Mouse (Mus musculus) lung, embryonic 15.5 days (tissue): ENCODE data around the gene Ldlrad3. TPM values are rescaled to one million over a fixed set of nuclear protein-coding genes. Genes with fewer than 3 reads are reported as not detected.

Source experiments
- ATAC-seq: fragments of 200-750 bp; cut with Nextera tagmentation; 2 replicates; pipeline ENCODE4 v1.8.0; 2017; ENCODE audit warnings: moderate number of reproducible peaks, borderline replicate concordance; ENCODE audit not compliant: low FRiP score, low TSS enrichment; ENCODE audit errors: extremely low read depth
- H3K27ac ChIP-seq: fragments of 300-500 bp; sonication (generic); 2 replicates; pipeline ENCODE4 v1.5.1; 2015; ENCODE audit warnings: moderate library complexity, mild to moderate bottlenecking, inconsistent platforms
- H3K27me3 ChIP-seq: fragments of 300-500 bp; sonication (generic); 2 replicates; pipeline ENCODE4 v1.6.1; 2015; ENCODE audit warnings: inconsistent platforms
- H3K36me3 ChIP-seq: fragments of 300-500 bp; sonication (generic); 2 replicates; pipeline ENCODE4 v1.6.1; 2015; ENCODE audit warnings: inconsistent platforms
- H3K4me1 ChIP-seq: fragments of 300-500 bp; sonication (generic); 2 replicates; pipeline ENCODE4 v1.6.1; 2015; ENCODE audit warnings: inconsistent platforms
- H3K4me2 ChIP-seq: fragments of 300-500 bp; sonication (generic); 2 replicates; pipeline ENCODE4 v1.6.1; 2015; ENCODE audit warnings: inconsistent platforms, mild to moderate bottlenecking, moderate library complexity
- H3K4me3 ChIP-seq: fragments of 300-500 bp; sonication (generic); 2 replicates; pipeline ENCODE4 v1.5.1; 2015; ENCODE audit warnings: mild to moderate bottlenecking, inconsistent platforms
- H3K9ac ChIP-seq: fragments of 300-500 bp; sonication (generic); 2 replicates; pipeline ENCODE4 v1.6.1; 2015; ENCODE audit warnings: inconsistent platforms
- H3K9me3 ChIP-seq: fragments of 300-500 bp; sonication (generic); 2 replicates; pipeline ENCODE4 v1.6.1; 2016; ENCODE audit warnings: inconsistent platforms
- WGBS: fragments of 180-500 bp; shearing (Covaris S2); methylation state at CpG from one replicate; pipeline ENCODE4 v1.1.7; 2015; 5-methylcytosine and 5-hydroxymethylcytosine counted together
- polyA plus RNA-seq: library from polyadenylated mRNA; unstranded; fragments of >200 nt; fragmentation: Nextera tagmentation; extraction: Ambion mirVana; gene quantifications from 2 replicates; pipeline ENCODE4 v1.2.1, GENCODE M21; 2015

Ldlrad3 gene
- polyA plus RNA-seq, 1 experiment from 2014 or later: 48.5 TPM

DNA sequence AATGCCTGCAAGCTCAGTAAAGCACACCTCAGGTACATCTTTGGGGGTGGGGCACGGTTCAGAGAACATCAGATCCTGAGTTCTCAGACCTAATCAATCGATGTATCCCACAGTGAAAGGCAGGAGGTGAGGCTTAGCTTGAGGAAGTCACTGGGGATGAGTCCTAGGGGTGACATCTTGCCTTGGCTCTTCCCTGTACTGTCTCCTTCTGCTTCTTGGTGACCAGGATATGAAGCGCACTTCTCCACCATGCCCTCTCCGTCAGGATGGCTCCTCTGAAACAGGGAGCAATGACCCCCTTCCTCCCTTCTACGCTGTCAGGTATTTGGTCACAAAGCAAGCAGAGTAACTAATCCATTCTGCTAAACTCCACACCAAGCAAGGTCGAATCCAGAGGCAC lies 79.5 kb downstream of the Ldlrad3 start:
- no peak for ATAC-seq
- no peak overlapping the region for H3K9ac ChIP-seq
- H3K9me3 ChIP-seq: no peaks in the 10 kb centered on the region
- H3K4me1 ChIP-seq: peaks cover 17% of the 10 kb centered on the region
- peaks cover 9% of the 10 kb centered on the region; the same call in 1 of the 2 replicates for H3K36me3 ChIP-seq
- no peak overlapping the region for H3K4me3 ChIP-seq
- H3K4me2 ChIP-seq: no peak overlapping the region
- no peaks in the 10 kb centered on the region for H3K27me3 ChIP-seq
- 88% methylated on average over 6 of the region's 6 CpGs for WGBS
- H3K27ac ChIP-seq: no peak overlapping the region

DNA sequence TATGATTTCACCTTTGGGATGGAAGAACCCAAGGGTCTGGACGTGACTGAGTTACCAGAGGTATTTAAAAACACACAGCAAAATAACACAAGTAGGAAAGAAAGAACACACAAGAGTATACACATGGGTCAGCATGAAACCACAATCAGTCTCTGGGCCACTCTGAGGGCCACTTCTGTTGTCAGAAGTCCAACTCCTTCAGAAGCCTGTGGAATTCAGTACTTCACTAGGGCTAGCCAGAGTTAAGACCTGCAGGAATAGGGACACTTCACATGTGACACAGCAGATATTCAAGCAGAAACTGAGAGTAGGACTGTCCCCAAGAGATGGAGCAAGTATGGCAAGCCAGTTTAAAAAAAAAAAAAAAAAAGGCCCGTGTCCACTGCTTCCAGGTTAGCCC lies 80.7 kb downstream of the Ldlrad3 start:
- H3K4me2 ChIP-seq: no peak overlapping the region
- no peak overlapping the region for H3K4me3 ChIP-seq
- ATAC-seq: no peak
- WGBS: 79% methylated on average over 2 of the region's 2 CpGs
- peaks cover 9% of the 10 kb centered on the region; the same call in 1 of the 2 replicates for H3K36me3 ChIP-seq
- no peaks in the 10 kb centered on the region for H3K9me3 ChIP-seq
- peak overlapping the region; percentile 13; the same call in 1 of the 2 replicates for H3K27ac ChIP-seq
- no peaks in the 10 kb centered on the region for H3K27me3 ChIP-seq
- H3K4me1 ChIP-seq: peaks cover 24% of the 10 kb centered on the region
- H3K9ac ChIP-seq: no peak overlapping the region

DNA sequence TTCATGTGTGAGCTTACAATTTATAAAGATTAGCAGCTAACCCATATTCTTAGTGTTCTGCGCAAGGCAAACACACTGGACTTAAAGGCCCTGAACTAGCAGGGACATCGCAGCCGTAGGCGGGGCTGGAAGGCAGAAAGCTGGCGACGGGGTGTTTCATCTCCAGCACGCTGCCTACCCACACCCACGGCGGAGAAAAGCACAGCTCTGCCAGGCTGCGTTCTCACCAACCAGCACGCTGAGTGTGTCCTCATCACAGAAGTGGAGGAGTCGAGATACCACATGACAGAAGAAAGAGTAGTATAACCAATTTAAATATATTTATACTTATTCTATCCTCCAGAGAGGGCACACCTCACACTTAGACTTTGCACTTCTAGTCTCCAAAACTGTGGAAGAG lies 82.2 kb downstream of the Ldlrad3 start:
- Histone ChIP-seq H3K36me3 (0 out of 2 replicates have a peak, but pooled peaks cover 2% of the 10 kb centered on the region), H3K4me2 (no peak overlapping the region), H3K9ac (no peak overlapping the region), H3K27me3 (no peaks in the 10 kb centered on the region), H3K9me3 (no peaks in the 10 kb centered on the region), H3K27ac (no peak overlapping the region), H3K4me3 (no peak overlapping the region), H3K4me1 (peaks cover 38% of the 10 kb centered on the region)
- WGBS: 83% methylated on average over 12 of the region's 12 CpGs
- ATAC-seq: no peak

DNA sequence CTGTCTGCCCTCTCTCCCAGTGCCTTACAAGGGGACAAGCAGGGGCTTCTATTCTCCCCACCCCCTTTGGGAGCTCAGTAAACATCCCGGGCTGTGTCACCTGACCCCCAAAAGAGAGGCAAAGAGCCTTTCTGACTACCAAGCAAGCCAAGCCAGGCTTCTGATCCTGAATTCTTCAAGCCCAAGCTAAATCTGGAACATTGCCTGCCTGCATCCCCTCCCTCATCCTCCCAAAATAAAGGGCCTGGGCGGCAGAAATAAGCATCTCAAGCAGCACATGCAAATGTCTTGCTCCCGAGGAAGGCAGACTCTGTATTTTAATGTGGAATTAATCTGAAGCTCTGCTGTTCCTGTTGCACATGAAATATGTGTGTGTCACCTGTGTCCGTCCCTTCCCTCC lies 85.7 kb downstream of the Ldlrad3 start:
- peaks cover 31% of the 10 kb centered on the region for H3K4me1 ChIP-seq
- H3K27ac ChIP-seq: peak overlapping the region; percentile 84
- no peak overlapping the region for H3K9ac ChIP-seq
- H3K9me3 ChIP-seq: no peaks in the 10 kb centered on the region
- H3K27me3 ChIP-seq: no peaks in the 10 kb centered on the region
- no peaks in the 10 kb centered on the region for H3K36me3 ChIP-seq
- no peak overlapping the region for H3K4me3 ChIP-seq
- no peak overlapping the region for H3K4me2 ChIP-seq
- no peak for ATAC-seq
- 39% methylated on average over 4 of the region's 4 CpGs for WGBS

DNA sequence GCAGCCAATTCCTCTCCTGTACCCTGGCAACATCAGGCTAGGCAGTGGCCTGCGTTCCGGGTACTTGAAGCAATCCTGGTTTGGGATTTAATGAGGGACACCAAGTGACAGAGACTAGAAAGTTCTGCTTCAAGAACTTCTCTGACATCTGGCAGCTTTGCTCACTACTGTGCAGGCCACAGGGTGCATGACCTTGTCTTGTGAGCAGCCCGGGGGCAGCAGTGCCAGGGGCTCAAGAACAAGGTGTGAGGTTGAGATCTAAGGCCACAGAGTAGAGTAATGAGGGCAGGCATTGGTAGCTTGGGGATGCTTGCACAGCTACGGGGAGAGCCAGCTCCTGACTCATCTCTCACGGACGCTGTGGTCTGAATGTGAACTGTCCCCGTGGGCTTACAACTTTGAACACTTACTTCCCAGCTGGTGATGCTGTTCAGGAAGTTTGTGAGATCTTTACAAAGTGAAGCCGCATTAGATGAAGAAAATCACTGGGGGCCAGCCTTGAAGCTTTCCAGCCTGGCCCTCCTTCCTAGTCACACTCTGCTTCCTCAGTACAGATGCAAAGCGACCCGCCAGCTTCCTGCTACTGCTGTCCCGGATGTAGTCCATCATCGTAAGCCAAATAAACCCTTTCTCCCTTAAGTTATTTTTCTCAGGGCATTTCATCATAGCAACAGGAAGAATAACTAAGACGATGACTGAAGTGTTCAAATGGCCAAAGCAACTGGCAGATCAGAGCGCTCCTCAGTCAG lies 86.3 kb downstream of the Ldlrad3 start:
- peaks cover 31% of the 10 kb centered on the region for H3K4me1 ChIP-seq
- peak; percentile 51 for ATAC-seq
- H3K27ac ChIP-seq: peak overlapping the region; percentile 84
- H3K4me3 ChIP-seq: no peak overlapping the region
- 0 out of 2 replicates have a peak overlapping the region, but pooled peaks have one; percentile 3 for H3K4me2 ChIP-seq
- 41% methylated on average over 14 of the region's 14 CpGs for WGBS
- no peaks in the 10 kb centered on the region for H3K36me3 ChIP-seq
- no peaks in the 10 kb centered on the region for H3K9me3 ChIP-seq
- H3K9ac ChIP-seq: no peak overlapping the region
- no peaks in the 10 kb centered on the region for H3K27me3 ChIP-seq

DNA sequence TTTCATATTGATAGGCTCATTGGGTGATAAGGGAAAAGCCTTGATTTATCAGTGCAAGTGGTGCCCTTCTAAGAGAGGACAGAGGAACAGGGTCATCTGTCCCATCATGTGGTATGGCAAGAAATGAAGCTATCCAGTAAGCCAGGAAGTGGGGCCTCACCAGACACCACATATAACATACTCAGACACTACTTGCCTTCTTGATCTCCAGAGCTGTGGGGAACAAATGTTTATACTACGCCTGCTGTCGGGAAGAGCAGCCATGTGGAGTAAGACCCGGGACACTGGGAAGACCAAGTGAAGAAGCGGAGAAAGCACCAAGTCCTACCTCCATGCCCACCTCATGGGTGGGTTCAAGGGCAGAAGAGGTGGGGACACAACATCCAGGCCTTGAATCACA lies 86.9 kb downstream of the Ldlrad3 start:
- no peak overlapping the region for H3K4me3 ChIP-seq
- H3K36me3 ChIP-seq: no peaks in the 10 kb centered on the region
- H3K4me1 ChIP-seq: peaks cover 38% of the 10 kb centered on the region
- ATAC-seq: peak; percentile 68; the same call in 1 of the 2 replicates
- H3K27ac ChIP-seq: peak overlapping the region; percentile 84
- H3K4me2 ChIP-seq: 0 out of 2 replicates have a peak overlapping the region, but pooled peaks have one; percentile 3
- WGBS: 49% methylated on average over 4 of the region's 4 CpGs
- H3K9ac ChIP-seq: no peak overlapping the region
- no peaks in the 10 kb centered on the region for H3K27me3 ChIP-seq
- H3K9me3 ChIP-seq: no peaks in the 10 kb centered on the region

DNA sequence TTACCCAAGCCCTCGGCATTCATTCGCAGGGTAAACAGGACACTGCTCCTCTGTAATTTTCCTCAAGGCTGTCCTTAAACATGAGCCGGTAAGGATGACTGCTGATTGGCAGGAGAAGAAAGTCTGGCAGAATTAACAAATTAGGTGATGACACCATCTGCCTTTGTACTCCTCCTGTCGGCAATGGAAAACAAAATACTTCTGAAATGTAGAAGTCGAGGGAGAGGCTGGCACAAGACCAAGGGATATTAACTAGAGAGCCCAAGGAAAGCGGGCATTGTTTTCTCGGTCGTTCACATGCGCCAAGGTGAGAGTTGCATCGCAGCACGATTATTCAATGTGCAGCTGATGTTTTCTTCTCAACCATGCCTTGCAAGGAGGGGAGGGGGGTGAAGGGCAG lies 91.4 kb downstream of the Ldlrad3 start:
- Histone ChIP-seq H3K36me3 (no peaks in the 10 kb centered on the region), H3K9ac (no peak overlapping the region), H3K9me3 (no peaks in the 10 kb centered on the region), H3K4me3 (no peak overlapping the region), H3K4me1 (peaks cover 38% of the 10 kb centered on the region), H3K27ac (peak overlapping the region; percentile 65), H3K4me2 (no peak overlapping the region), H3K27me3 (no peaks in the 10 kb centered on the region)
- WGBS: 34% methylated on average over 11 of the region's 11 CpGs
- ATAC-seq: peak; percentile 33; the same call in 1 of the 2 replicates

DNA sequence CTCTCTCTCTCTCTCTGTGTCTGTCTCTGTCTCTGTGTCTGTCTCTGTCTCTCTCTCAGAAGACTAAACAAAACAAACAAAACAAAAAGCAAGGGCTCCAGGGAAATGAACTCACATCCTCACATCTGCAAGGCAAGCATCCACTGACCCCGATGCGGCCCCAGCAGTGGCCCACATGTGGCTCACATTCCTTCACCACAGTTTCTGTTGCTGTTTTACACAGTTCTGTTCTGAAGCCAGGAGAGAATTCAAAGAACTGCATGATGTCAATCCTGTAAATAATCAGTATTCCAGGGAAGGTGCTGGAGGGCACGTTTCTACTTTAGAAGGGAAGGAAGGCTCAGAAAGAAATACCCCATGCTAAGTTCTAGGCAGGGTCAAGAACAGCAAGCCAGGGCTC lies 91.9 kb downstream of the Ldlrad3 start:
- H3K9ac ChIP-seq: no peak overlapping the region
- H3K4me3 ChIP-seq: no peak overlapping the region
- peak overlapping the region; percentile 65 for H3K27ac ChIP-seq
- no peaks in the 10 kb centered on the region for H3K36me3 ChIP-seq
- H3K4me2 ChIP-seq: no peak overlapping the region
- no peaks in the 10 kb centered on the region for H3K27me3 ChIP-seq
- H3K9me3 ChIP-seq: no peaks in the 10 kb centered on the region
- peaks cover 33% of the 10 kb centered on the region for H3K4me1 ChIP-seq
- ATAC-seq: peak; percentile 41; the same call in 1 of the 2 replicates
- 45% methylated on average over 3 of the region's 3 CpGs for WGBS

DNA sequence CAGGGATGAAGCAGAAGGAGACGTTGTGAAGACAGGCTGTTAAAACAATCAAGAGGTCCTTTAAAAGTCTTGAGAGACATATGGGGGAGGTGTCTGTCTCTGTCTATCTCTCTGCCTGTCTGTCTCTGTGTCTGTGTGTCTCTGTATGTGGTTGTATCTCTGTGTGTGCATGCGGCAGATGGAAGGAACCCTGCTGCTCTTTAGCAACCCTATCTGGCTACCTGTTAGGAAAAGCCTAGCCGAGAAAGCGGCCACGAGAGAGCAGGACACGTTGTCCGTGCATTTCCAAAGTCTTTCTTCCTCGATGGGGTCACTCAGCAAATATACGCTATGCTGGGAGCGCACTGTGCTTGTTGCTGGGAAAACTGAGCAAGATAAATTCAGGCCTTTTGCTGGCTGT lies 93.6 kb downstream of the Ldlrad3 start:
- Histone ChIP-seq H3K9me3 (no peaks in the 10 kb centered on the region), H3K4me1 (peaks cover 26% of the 10 kb centered on the region), H3K4me3 (no peak overlapping the region), H3K9ac (no peak overlapping the region), H3K27ac (no peak overlapping the region), H3K36me3 (no peaks in the 10 kb centered on the region), H3K27me3 (no peaks in the 10 kb centered on the region), H3K4me2 (no peak overlapping the region)
- no peak for ATAC-seq
- 77% methylated on average over 10 of the region's 10 CpGs for WGBS

DNA sequence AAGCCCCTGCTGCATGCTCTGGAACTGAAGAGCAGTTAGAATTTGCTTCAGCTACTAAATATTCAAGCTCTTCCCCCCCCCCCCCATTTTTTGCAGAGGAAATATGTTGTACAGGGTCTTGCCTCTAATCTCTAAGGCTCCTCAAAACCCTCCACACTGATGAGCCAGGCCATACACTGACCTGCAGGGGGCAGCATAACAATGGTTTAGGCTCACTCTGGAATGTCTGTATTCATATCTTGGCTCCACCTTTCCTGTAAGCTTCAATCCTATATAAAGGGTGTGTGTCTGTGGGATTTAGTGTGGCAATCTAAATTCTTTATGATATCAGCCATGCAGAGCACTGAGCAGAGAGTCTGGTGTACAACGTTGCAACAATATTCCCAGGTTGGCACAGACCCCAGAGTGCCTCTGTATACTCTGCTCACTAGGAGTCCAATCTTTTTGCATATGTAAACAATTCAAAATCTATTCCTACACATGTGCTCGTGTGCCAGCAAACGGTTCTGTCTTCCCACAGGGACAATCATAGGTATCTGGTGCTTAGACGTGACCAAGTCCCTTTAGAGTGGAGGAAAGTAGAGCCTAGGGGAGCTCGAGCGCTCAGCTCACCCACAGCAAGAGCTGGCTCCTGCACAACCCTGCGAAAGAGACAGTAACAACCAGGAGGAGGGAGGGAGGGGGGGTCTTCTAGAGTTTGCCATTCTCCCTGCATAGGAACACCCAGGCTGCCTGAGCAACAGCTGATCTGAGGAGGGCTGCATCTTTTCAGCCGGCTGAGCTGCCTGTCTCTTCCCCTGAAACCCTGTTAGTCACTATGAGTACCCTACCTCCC lies 94.5 kb downstream of the Ldlrad3 start:
- peak; percentile 66; the same call in 1 of the 2 replicates for ATAC-seq
- H3K27me3 ChIP-seq: no peaks in the 10 kb centered on the region

DNA sequence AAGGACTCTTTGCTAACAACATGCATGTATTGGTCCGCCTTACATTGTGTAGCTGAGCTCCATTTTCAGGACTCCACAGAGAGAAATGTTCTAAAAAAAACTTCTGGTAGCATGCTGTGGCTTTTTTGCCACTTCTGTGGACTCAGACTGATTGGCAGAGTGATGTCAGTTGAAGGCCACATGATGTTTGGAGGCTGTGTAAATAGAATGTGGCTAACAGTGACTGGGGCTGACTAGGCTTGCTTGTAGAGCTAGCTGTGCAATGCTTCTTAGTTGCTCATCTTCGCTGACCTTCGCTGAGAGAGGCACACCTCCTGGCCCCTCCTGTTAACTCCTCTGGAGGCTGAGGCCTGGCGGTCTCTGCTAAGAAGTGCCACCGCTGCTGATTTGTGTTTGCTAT lies 98.4 kb downstream of the Ldlrad3 start:
- H3K4me2 ChIP-seq: no peak overlapping the region
- H3K9ac ChIP-seq: no peak overlapping the region
- no peak for ATAC-seq
- H3K4me1 ChIP-seq: peaks cover 12% of the 10 kb centered on the region
- WGBS: 87% methylated on average over 5 of the region's 5 CpGs
- no peak overlapping the region for H3K27ac ChIP-seq
- H3K27me3 ChIP-seq: no peaks in the 10 kb centered on the region
- H3K9me3 ChIP-seq: no peaks in the 10 kb centered on the region
- 0 out of 2 replicates have a peak, but pooled peaks cover 3% of the 10 kb centered on the region for H3K36me3 ChIP-seq
- no peak overlapping the region for H3K4me3 ChIP-seq

More for the DNA sequence above, 94.5 kb downstream of the Ldlrad3 start:
- 0 out of 2 replicates have a peak overlapping the region, but pooled peaks have one; percentile 12 for H3K27ac ChIP-seq
- 36% methylated on average over 8 of the region's 8 CpGs for WGBS
- H3K4me2 ChIP-seq: no peak overlapping the region
- H3K9ac ChIP-seq: no peak overlapping the region
- no peak overlapping the region for H3K4me3 ChIP-seq
- no peaks in the 10 kb centered on the region for H3K36me3 ChIP-seq
- H3K9me3 ChIP-seq: no peaks in the 10 kb centered on the region
- peaks cover 26% of the 10 kb centered on the region for H3K4me1 ChIP-seq

DNA sequence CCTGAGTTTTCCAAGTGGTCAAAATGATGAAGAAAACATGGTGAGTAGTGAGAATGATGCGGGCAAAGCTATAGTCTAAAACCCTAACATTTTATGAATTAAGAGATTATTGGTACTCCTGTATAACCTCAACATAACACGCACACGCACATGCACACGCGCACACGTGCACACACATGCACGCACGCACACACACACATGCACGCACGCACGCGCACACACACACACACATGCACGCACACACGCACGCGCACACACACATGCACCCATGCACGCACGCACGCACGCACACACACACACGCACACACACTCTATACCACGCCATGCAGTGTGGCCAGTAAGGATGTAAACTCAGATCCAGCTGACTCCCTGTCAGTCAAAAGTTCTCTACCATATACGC lies 99.6 kb downstream of the Ldlrad3 start:
- Histone ChIP-seq H3K4me2 (no peak overlapping the region), H3K9ac (no peak overlapping the region), H3K27me3 (no peaks in the 10 kb centered on the region), H3K36me3 (peaks cover 6% of the 10 kb centered on the region), H3K4me3 (no peak overlapping the region), H3K9me3 (no peaks in the 10 kb centered on the region), H3K4me1 (peaks cover under 1% of the 10 kb centered on the region), H3K27ac (no peak overlapping the region)
- ATAC-seq: no peak
- 97% methylated on average over 23 of the region's 23 CpGs for WGBS
